Mouse (Mus musculus): ENCODE measurements around the gene Sbds. TPM values are rescaled to one million over a fixed set of nuclear protein-coding genes. Genes with fewer than 3 reads are reported as not detected.
A peak's percentile ranks its signal among the peaks of the same experiment; 100 is the strongest.
"Not testable (repeated sequence)": the region's sequence is repeated elsewhere in the genome, so short reads cannot be mapped to it uniquely, and the experiment has no call there.

The Sbds gene
- polyA plus RNA-seq, 1 experiment from 2014 or later = 44.1 TPM

GRCm38 (mm10) chr5:130266651-130267050 is 11.3 kb upstream of the Sbds start:
- no peaks in the 10 kb centered on the region for H3K27me3 ChIP-seq (ENCODE audit: control insufficient read depth, insufficient read depth, low read length)
- H3K27ac ChIP-seq (replicated peaks; ENCODE audit: low read depth, low read length) = no peak overlapping the region
- no peaks in the 10 kb centered on the region for H3K4me1 ChIP-seq (ENCODE audit: control insufficient read depth, insufficient read depth, low read length)
- H3K36me3 ChIP-seq (ENCODE audit: control insufficient read depth, insufficient read depth, low read length) = peaks cover 61% of the 10 kb centered on the region
- no peak overlapping the region for H3K9ac ChIP-seq (replicated peaks; ENCODE audit: low read length)
- H3K4me3 ChIP-seq (replicated peaks; ENCODE audit: low read depth, low read length) = no peak overlapping the region
- WGBS = 93% methylated on average over 7 of the region's 7 CpGs
- DNase-seq (peak; percentile 45), ATAC-seq (ENCODE audit: low FRiP score, low TSS enrichment) (no peak)
- no peaks in the 10 kb centered on the region for H3K9me3 ChIP-seq (ENCODE audit: control insufficient read depth, low read length)
- no peak overlapping the region for H3K4me2 ChIP-seq (ENCODE audit: low read length)

GRCm38 (mm10) chr5:130264433-130265005 is 9.2 kb upstream of the Sbds start:
- ATAC-seq (ENCODE audit: low FRiP score, low TSS enrichment) (no peak), DNase-seq (no peak)
- 92% methylated on average over 6 of the region's 6 CpGs for WGBS
- no peak overlapping the region for H3K4me3 ChIP-seq (replicated peaks; ENCODE audit: low read depth, low read length)
- no peak overlapping the region for H3K4me2 ChIP-seq (ENCODE audit: low read length)
- H3K27ac ChIP-seq (replicated peaks; ENCODE audit: low read depth, low read length) = no peak overlapping the region
- H3K9ac ChIP-seq (replicated peaks; ENCODE audit: low read length) = no peak overlapping the region
- peaks cover 43% of the 10 kb centered on the region for H3K36me3 ChIP-seq (ENCODE audit: control insufficient read depth, insufficient read depth, low read length)
- no peaks in the 10 kb centered on the region for H3K27me3 ChIP-seq (ENCODE audit: control insufficient read depth, insufficient read depth, low read length)
- no peaks in the 10 kb centered on the region for H3K4me1 ChIP-seq (ENCODE audit: control insufficient read depth, insufficient read depth, low read length)
- no peaks in the 10 kb centered on the region for H3K9me3 ChIP-seq (ENCODE audit: control insufficient read depth, low read length)

GRCm38 (mm10) chr5:130263454-130263853 is 8.1 kb upstream of the Sbds start:
- H3K27me3 ChIP-seq (ENCODE audit: control insufficient read depth, insufficient read depth, low read length) = no peaks in the 10 kb centered on the region
- no peak overlapping the region for H3K4me3 ChIP-seq (replicated peaks; ENCODE audit: low read depth, low read length)
- ATAC-seq (ENCODE audit: low FRiP score, low TSS enrichment) = no peak
- no peak overlapping the region for H3K27ac ChIP-seq (replicated peaks; ENCODE audit: low read depth, low read length)
- H3K9ac ChIP-seq (replicated peaks; ENCODE audit: low read length) = no peak overlapping the region
- H3K4me2 ChIP-seq (ENCODE audit: low read length) = no peak overlapping the region
- no peaks in the 10 kb centered on the region for H3K9me3 ChIP-seq (ENCODE audit: control insufficient read depth, low read length)
- peaks cover 36% of the 10 kb centered on the region for H3K36me3 ChIP-seq (ENCODE audit: control insufficient read depth, insufficient read depth, low read length)
- H3K4me1 ChIP-seq (ENCODE audit: control insufficient read depth, insufficient read depth, low read length) = no peaks in the 10 kb centered on the region
- 85% methylated on average over 11 of the region's 11 CpGs for WGBS
- DNase-seq = peak; percentile 27

GRCm38 (mm10) chr5:130257303-130257702 is 2.0 kb upstream of the Sbds start:
- H3K4me2 ChIP-seq (ENCODE audit: low read length) = peak overlapping the region; percentile 85
- peaks cover 13% of the 10 kb centered on the region; the same call in 1 of the 2 replicates for H3K4me1 ChIP-seq (ENCODE audit: control insufficient read depth, insufficient read depth, low read length)
- H3K36me3 ChIP-seq (ENCODE audit: control insufficient read depth, insufficient read depth, low read length) = peaks cover 13% of the 10 kb centered on the region
- H3K4me3 ChIP-seq (replicated peaks; ENCODE audit: low read depth, low read length) = peak overlapping the region; percentile 64
- peak overlapping the region; percentile 70 for H3K9ac ChIP-seq (replicated peaks; ENCODE audit: low read length)
- 12% methylated on average over 8 of the region's 8 CpGs for WGBS
- H3K27me3 ChIP-seq (ENCODE audit: control insufficient read depth, insufficient read depth, low read length) = no peaks in the 10 kb centered on the region
- ATAC-seq (ENCODE audit: low FRiP score, low TSS enrichment) (peak; percentile 26; the same call in 1 of the 2 replicates), DNase-seq (no peak)
- H3K27ac ChIP-seq (replicated peaks; ENCODE audit: low read depth, low read length) = peak overlapping the region; percentile 68; the same call in 1 of the 2 replicates
- no peaks in the 10 kb centered on the region for H3K9me3 ChIP-seq (ENCODE audit: control insufficient read depth, low read length)

- H3K9ac ChIP-seq (replicated peaks; ENCODE audit: low read length) = peak overlapping the region; percentile 70
- ATAC-seq (ENCODE audit: low FRiP score, low TSS enrichment) = peak; percentile 94
- DNase-seq = peak; percentile 97
- H3K4me1 ChIP-seq (ENCODE audit: control insufficient read depth, insufficient read depth, low read length) = peaks cover 13% of the 10 kb centered on the region; the same call in 1 of the 2 replicates
- peaks cover 18% of the 10 kb centered on the region for H3K36me3 ChIP-seq (ENCODE audit: control insufficient read depth, insufficient read depth, low read length)
- H3K4me3 ChIP-seq (replicated peaks; ENCODE audit: low read depth, low read length) = peak overlapping the region; percentile 64
- H3K4me2 ChIP-seq (ENCODE audit: low read length) = peak overlapping the region; percentile 85
- H3K9me3 ChIP-seq (ENCODE audit: control insufficient read depth, low read length) = no peaks in the 10 kb centered on the region
- peak overlapping the region; percentile 68; the same call in 1 of the 2 replicates for H3K27ac ChIP-seq (replicated peaks; ENCODE audit: low read depth, low read length)
- WGBS = under 1% methylated on average over 25 of the region's 25 CpGs
- H3K27me3 ChIP-seq (ENCODE audit: control insufficient read depth, insufficient read depth, low read length) = no peaks in the 10 kb centered on the region
Measured at GRCm38 (mm10) chr5:130256678-130257271, 1.4 kb upstream of the Sbds start.

GRCm38 (mm10) chr5:130255799-130256525 is 632 bp upstream of the Sbds start:
- not testable (repeated sequence) for H3K27ac ChIP-seq (replicated peaks; ENCODE audit: low read depth, low read length); H3K9me3 ChIP-seq (ENCODE audit: control insufficient read depth, low read length); ATAC-seq (ENCODE audit: low FRiP score, low TSS enrichment); H3K9ac ChIP-seq (replicated peaks; ENCODE audit: low read length); H3K27me3 ChIP-seq (ENCODE audit: control insufficient read depth, insufficient read depth, low read length)
- peak overlapping the region; percentile 85 for H3K4me2 ChIP-seq (ENCODE audit: low read length)
- H3K36me3 ChIP-seq (ENCODE audit: control insufficient read depth, insufficient read depth, low read length) = peaks cover 25% of the 10 kb centered on the region
- peak; percentile 17 for DNase-seq
- H3K4me3 ChIP-seq (replicated peaks; ENCODE audit: low read depth, low read length) = peak overlapping the region; percentile 72
- H3K4me1 ChIP-seq (ENCODE audit: control insufficient read depth, insufficient read depth, low read length) = peaks cover 13% of the 10 kb centered on the region; the same call in 1 of the 2 replicates
- 32% methylated on average over 20 of the region's 20 CpGs for WGBS

GRCm38 (mm10) chr5:130254164-130255016 is 940 bp downstream of the Sbds start:
- Histone ChIP-seq H3K36me3 (ENCODE audit: control insufficient read depth, insufficient read depth, low read length) (peaks cover 40% of the 10 kb centered on the region), H3K9ac (replicated peaks; ENCODE audit: low read length) (peak overlapping the region; percentile 74), H3K4me3 (replicated peaks; ENCODE audit: low read depth, low read length) (peak overlapping the region; percentile 72), H3K9me3 (ENCODE audit: control insufficient read depth, low read length) (no peaks in the 10 kb centered on the region), H3K27me3 (ENCODE audit: control insufficient read depth, insufficient read depth, low read length) (no peaks in the 10 kb centered on the region), H3K4me1 (ENCODE audit: control insufficient read depth, insufficient read depth, low read length) (peaks cover 13% of the 10 kb centered on the region; the same call in 1 of the 2 replicates), H3K4me2 (ENCODE audit: low read length) (peak overlapping the region; percentile 85), H3K27ac (replicated peaks; ENCODE audit: low read depth, low read length) (peak overlapping the region; percentile 79)
- WGBS = 18% methylated on average over 19 of the region's 19 CpGs
- ATAC-seq (ENCODE audit: low FRiP score, low TSS enrichment) (no peak), DNase-seq (peak; percentile 64)

GRCm38 (mm10) chr5:130247823-130248222 is 7.5 kb downstream of the Sbds start:
- H3K9ac ChIP-seq (replicated peaks; ENCODE audit: low read length) = no peak overlapping the region
- H3K9me3 ChIP-seq (ENCODE audit: control insufficient read depth, low read length) = no peaks in the 10 kb centered on the region
- no peaks in the 10 kb centered on the region for H3K27me3 ChIP-seq (ENCODE audit: control insufficient read depth, insufficient read depth, low read length)
- DNase-seq (no peak), ATAC-seq (ENCODE audit: low FRiP score, low TSS enrichment) (no peak)
- no peaks in the 10 kb centered on the region for H3K4me1 ChIP-seq (ENCODE audit: control insufficient read depth, insufficient read depth, low read length)
- no peak overlapping the region for H3K27ac ChIP-seq (replicated peaks; ENCODE audit: low read depth, low read length)
- 91% methylated on average over 5 of the region's 5 CpGs for WGBS
- H3K4me3 ChIP-seq (replicated peaks; ENCODE audit: low read depth, low read length) = no peak overlapping the region
- H3K36me3 ChIP-seq (ENCODE audit: control insufficient read depth, insufficient read depth, low read length) = peaks cover 95% of the 10 kb centered on the region
- no peak overlapping the region for H3K4me2 ChIP-seq (ENCODE audit: low read length)
